Mouse (Mus musculus): ENCODE measurements at regions not wholly inside any gene's neighbourhood (a gene's known extent, or its start where the extent isn't known, plus 50 kb on each side); places are given as distances from the start of the nearest gene placed in this dataset.

- TF ChIP-seq CTCF (IDR thresholded peaks at IDR 0.05; ENCODE audit: low read depth) (no peak), EP300 (optimal IDR thresholded peaks at IDR 0.05) (no peak)
Measured at GRCm38 (mm10) chr17:72746411-72746810, 89.8 kb upstream of the Ypel5 start.
